Mouse (Mus musculus) hindbrain, postnatal 0 days (tissue): Measurements from ENCODE around the gene Idua. TPM values are rescaled to one million over a fixed set of nuclear protein-coding genes. Genes with fewer than 3 reads are reported as not detected.

Experiments used
- ATAC-seq: fragments of 200-750 bp; cut with Nextera tagmentation; 2 replicates; pipeline ENCODE4 v1.8.0; 2017; ENCODE audit warnings: mild to moderate bottlenecking, moderate TSS enrichment, moderate library complexity
- DNase-seq: peaks from one replicate; pipeline ENCODE4 v3.0.0-alpha.2; 2015; ENCODE audit warnings: low spot score
- H3K27ac ChIP-seq: fragments of 300-500 bp; sonication (generic); 2 replicates; pipeline ENCODE4 v1.5.1; 2014; ENCODE audit warnings: mild to moderate bottlenecking
- H3K27me3 ChIP-seq: fragments of 300-500 bp; sonication (generic); 2 replicates; pipeline ENCODE4 v1.6.1; 2014; ENCODE audit warnings: low read length, mixed read lengths; ENCODE audit not compliant: insufficient read depth
- H3K36me3 ChIP-seq: fragments of 300-500 bp; sonication (generic); 2 replicates; pipeline ENCODE4 v1.6.1; 2014; ENCODE audit warnings: low read length, mixed read lengths; ENCODE audit not compliant: insufficient read depth
- H3K4me1 ChIP-seq: fragments of 300-500 bp; sonication (generic); 2 replicates; pipeline ENCODE4 v1.6.1; 2014; ENCODE audit warnings: antibody characterized with exemption, low read length, mixed read lengths; ENCODE audit not compliant: insufficient read depth
- H3K4me2 ChIP-seq: fragments of 300-500 bp; sonication (generic); 2 replicates; pipeline ENCODE4 v1.6.1; 2014; ENCODE audit warnings: low read depth, mild to moderate bottlenecking, low read length, moderate library complexity, mixed read lengths
- H3K4me3 ChIP-seq: fragments of 300-500 bp; sonication (generic); 2 replicates; pipeline ENCODE4 v1.5.1; 2014; ENCODE audit warnings: low read length
- H3K9ac ChIP-seq: fragments of 300-500 bp; sonication (generic); replicated peaks from 2 replicates; pipeline ENCODE4 v1.6.1; 2014; ENCODE audit warnings: mild to moderate bottlenecking, low read length, moderate library complexity, mixed read lengths
- H3K9me3 ChIP-seq: fragments of 300-500 bp; sonication (generic); 2 replicates; pipeline ENCODE4 v1.6.1; 2016; ENCODE audit warnings: low read length, mixed read lengths
- CTCF ChIP-seq: IDR thresholded peaks from 2 replicates; pipeline ENCODE4 v1.5.1; 2016; ENCODE audit warnings: antibody characterized with exemption, control low read depth, low read depth
- WGBS: fragments of 180-500 bp; shearing (Covaris S2); extraction: QIAGEN DNeasy Blood & Tissue Kit; methylation state at CpG from one replicate; pipeline ENCODE4 v1.1.7; 2014; 5-methylcytosine and 5-hydroxymethylcytosine counted together
- polyA plus RNA-seq: library from polyadenylated mRNA; unstranded; fragments of >200 nt; fragmentation: Nextera tagmentation; extraction: Ambion mirVana; gene quantifications from 2 replicates; pipeline ENCODE4 v1.2.1, GENCODE M21; 2015
- total RNA-seq: library from RNA; depleted of rRNA; stranded (reverse); fragments of >200 nt; gene quantifications from 2 replicates; pipeline ENCODE4 v1.2.3, GENCODE M21; 2014

Gene Idua
- total and polyA plus RNA-seq, 2 experiments from 2014 or later: 8.2 to 11.4 TPM

- Histone ChIP-seq H3K4me1 (no peaks in the 10 kb centered on the region), H3K9me3 (no peaks in the 10 kb centered on the region), H3K27ac (no peak overlapping the region), H3K9ac (no peak overlapping the region), H3K4me2 (no peak overlapping the region), H3K27me3 (no peaks in the 10 kb centered on the region), H3K36me3 (peaks cover 57% of the 10 kb centered on the region), H3K4me3 (no peak overlapping the region)
- 84% methylated on average over 6 of the region's 6 CpGs for WGBS
- no peak for TF ChIP-seq CTCF
- no peak for ATAC-seq
- DNase-seq: no peak
Observed at GRCm38 (mm10) chr5:108653341-108653740, 6.8 kb upstream of the Idua start.

GRCm38 (mm10) chr5:108654444-108654990, 5.6 kb upstream of the Idua start:
- Histone ChIP-seq H3K4me2 (no peak overlapping the region), H3K36me3 (peaks cover 48% of the 10 kb centered on the region), H3K4me3 (no peak overlapping the region), H3K9me3 (no peaks in the 10 kb centered on the region), H3K27ac (no peak overlapping the region), H3K27me3 (no peaks in the 10 kb centered on the region), H3K9ac (no peak overlapping the region), H3K4me1 (0 out of 2 replicates have a peak, but pooled peaks cover 2% of the 10 kb centered on the region)
- ATAC-seq: no peak
- 96% methylated on average over 10 of the region's 10 CpGs for WGBS
- no peak for TF ChIP-seq CTCF
- no peak for DNase-seq

GRCm38 (mm10) chr5:108655381-108655780, 4.8 kb upstream of the Idua start:
- no peak overlapping the region for H3K4me3 ChIP-seq
- 96% methylated on average over 9 of the region's 9 CpGs for WGBS
- H3K27ac ChIP-seq: no peak overlapping the region
- ATAC-seq (no peak), DNase-seq (no peak)
- H3K27me3 ChIP-seq: no peaks in the 10 kb centered on the region
- TF ChIP-seq CTCF: no peak
- peaks cover 9% of the 10 kb centered on the region; the same call in 1 of the 2 replicates for H3K4me1 ChIP-seq
- peaks cover 48% of the 10 kb centered on the region for H3K36me3 ChIP-seq
- no peak overlapping the region for H3K9ac ChIP-seq
- no peaks in the 10 kb centered on the region for H3K9me3 ChIP-seq
- H3K4me2 ChIP-seq: no peak overlapping the region

GRCm38 (mm10) chr5:108655891-108656650, 4.1 kb upstream of the Idua start:
- 95% methylated on average over 15 of the region's 15 CpGs for WGBS
- no peak for DNase-seq
- H3K9ac ChIP-seq: no peak overlapping the region
- H3K27ac ChIP-seq: no peak overlapping the region
- TF ChIP-seq CTCF: no peak
- no peaks in the 10 kb centered on the region for H3K27me3 ChIP-seq
- H3K36me3 ChIP-seq: peaks cover 48% of the 10 kb centered on the region
- H3K4me1 ChIP-seq: peaks cover 9% of the 10 kb centered on the region
- ATAC-seq: no peak
- H3K4me2 ChIP-seq: no peak overlapping the region
- no peak overlapping the region for H3K4me3 ChIP-seq
- H3K9me3 ChIP-seq: no peaks in the 10 kb centered on the region

- Histone ChIP-seq H3K27me3 (no peaks in the 10 kb centered on the region), H3K9me3 (no peaks in the 10 kb centered on the region), H3K27ac (no peak overlapping the region), H3K4me3 (no peak overlapping the region), H3K4me2 (no peak overlapping the region), H3K36me3 (peaks cover 48% of the 10 kb centered on the region), H3K4me1 (peaks cover 9% of the 10 kb centered on the region), H3K9ac (no peak overlapping the region)
- DNase-seq (no peak), ATAC-seq (no peak)
- WGBS: 66% methylated on average over 5 of the region's 5 CpGs
- no peak for TF ChIP-seq CTCF
Observed at GRCm38 (mm10) chr5:108657406-108657805, 2.7 kb upstream of the Idua start.

GRCm38 (mm10) chr5:108658611-108659010, 1.5 kb upstream of the Idua start:
- Histone ChIP-seq H3K27me3 (no peaks in the 10 kb centered on the region), H3K4me3 (no peak overlapping the region), H3K36me3 (peaks cover 38% of the 10 kb centered on the region), H3K9me3 (no peaks in the 10 kb centered on the region), H3K9ac (no peak overlapping the region), H3K4me1 (peaks cover 9% of the 10 kb centered on the region), H3K27ac (no peak overlapping the region), H3K4me2 (no peak overlapping the region)
- ATAC-seq: no peak
- DNase-seq: no peak
- no peak for TF ChIP-seq CTCF
- 81% methylated on average over 1 of the region's 1 CpGs for WGBS
